In the genomic region with DNA sequence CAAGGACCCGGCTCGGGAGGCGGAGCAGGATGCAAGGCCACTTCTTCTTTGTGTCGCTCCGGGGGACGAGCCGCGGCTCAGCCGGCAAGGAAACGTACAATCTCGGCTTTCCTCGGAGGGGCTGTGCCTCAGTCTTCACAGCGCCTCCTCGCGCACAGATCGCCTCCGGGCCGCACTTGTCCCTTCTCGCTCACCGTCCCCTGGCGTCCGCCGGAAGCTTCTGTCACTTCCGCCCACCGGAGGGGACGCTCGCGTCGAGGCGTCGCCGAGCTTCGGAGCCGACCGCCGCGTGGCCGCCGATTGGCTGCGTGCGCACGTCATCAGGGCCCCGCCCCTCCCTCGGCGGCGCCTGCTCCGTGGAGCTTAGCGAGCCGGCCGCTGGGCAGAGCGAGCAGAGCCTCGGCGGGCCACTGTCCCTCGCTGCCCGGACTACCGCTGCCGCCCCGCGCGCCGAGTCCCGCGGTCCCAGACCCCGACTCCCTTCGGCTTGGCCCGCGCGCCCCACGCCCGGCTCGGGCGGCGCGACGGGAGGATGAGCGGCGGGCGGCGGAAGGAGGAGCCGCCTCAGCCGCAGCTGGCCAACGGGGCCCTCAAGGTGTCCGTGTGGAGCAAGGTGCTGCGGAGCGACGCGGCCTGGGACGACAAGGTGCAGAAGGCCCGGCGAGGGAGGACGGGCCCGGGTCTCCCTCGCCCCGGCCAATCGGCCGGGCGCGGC, we compare ENCODE assay signal across 1 mouse cellular context.
TF ChIP-seq lines count a peak whose summit lies in the region.

A gene (plus strand): TSS at position 357 of the 715 bp plus-strand sequence.

TF ChIP-seq in MEL, 35 proteins besides CTCF, POLR2A, EP300 and RAD21 (continued from another document):
- TF ChIP-seq SIN3A (IDR thresholded peaks at IDR 0.05; ENCODE audit: low read length) (peak; percentile 79), GATA1 (IDR thresholded peaks at IDR 0.05; ENCODE audit: low read depth, low read length) (no peak), ZC3H11A (IDR thresholded peaks at IDR 0.05; ENCODE audit: low read depth, low read length) (no peak), TBP (IDR thresholded peaks at IDR 0.05; ENCODE audit: low read depth, low read length) (no peak), NRF1 (IDR thresholded peaks at IDR 0.05; ENCODE audit: insufficient read depth, low read depth, low read length, poor library complexity, severe bottlenecking) (peak; percentile 76), ZNF384 (IDR thresholded peaks at IDR 0.05; ENCODE audit: low read depth, low read length) (no peak)
